Mouse (Mus musculus) heart, adult 9 months (tissue): ENCODE results near the gene Cbx8.
A peak's percentile ranks its signal among the peaks of the same experiment; 100 is the strongest.

Experiments used
- DNase-seq, 2 experiments: peaks; one replicate each; pipeline ENCODE4 v3.0.0; 2022; ENCODE audit warnings: low spot score in 2 of 2

The Cbx8 gene

GRCm38 (mm10) chr11:119040600-119041324 is at the start of gene Cbx8:
Gene Cbx8, minus strand, starts transcription at chr11:119040969.
- DNase-seq = peak; percentile 99

GRCm38 (mm10) chr11:119090076-119090960 is 49.5 kb upstream of the Cbx8 start:
- peak in 1 of 2 experiments; percentile 17 for DNase-seq

GRCm38 (mm10) chr11:119089235-119090075 is 48.7 kb upstream of the Cbx8 start:
- peak in 1 of 2 experiments; percentile 18 for DNase-seq

GRCm38 (mm10) chr11:119088391-119089234 is 47.8 kb upstream of the Cbx8 start:
- DNase-seq = peak in 1 of 2 experiments; percentile 36

DNA sequence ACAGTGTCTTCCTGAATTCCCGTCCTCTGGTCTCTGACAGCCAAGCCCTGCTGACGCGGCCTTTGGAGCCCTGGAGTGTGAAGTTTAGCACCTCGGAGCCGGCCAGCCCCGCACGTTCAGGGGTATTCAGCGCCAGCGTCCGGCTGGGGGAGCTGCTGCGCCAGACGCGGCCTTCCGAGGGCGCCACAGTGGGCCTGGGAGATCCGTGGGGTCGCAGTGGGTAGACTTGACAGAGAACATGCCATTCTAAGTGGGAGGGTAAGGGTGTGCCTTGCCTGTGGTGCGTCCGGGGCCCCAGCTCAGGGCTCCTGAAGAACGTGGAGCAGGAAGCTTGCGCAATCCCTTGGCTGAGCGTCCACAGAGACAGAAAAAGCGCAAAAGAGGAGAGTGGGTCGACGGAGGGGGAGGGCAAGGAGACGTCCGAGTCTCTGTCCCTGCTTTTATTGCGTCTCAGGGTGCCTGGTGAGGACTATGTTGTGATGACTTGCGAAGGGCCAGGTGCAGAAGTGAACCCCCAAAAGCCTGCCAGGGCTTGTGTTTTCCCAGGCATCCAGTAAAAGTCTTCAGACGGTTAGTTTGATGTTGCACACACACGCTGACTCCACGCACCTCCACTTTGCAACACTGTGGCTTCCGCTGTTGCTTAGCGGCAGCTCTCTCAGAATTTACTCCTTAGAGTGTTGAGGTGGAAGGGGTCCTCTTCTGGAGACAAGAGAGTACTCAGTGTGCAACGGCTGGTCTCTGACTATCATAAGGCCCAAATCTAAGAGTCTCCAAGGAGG is 46.7 kb upstream of the Cbx8 start:
- peak; percentile 52 to 71 for DNase-seq

- DNase-seq = peak; percentile 88 to 89
These were observed 45.6 kb upstream of the Cbx8 start, which contains the start of gene Cbx4 for GRCm38 (mm10) chr11:119086144-119086971. Gene Cbx4, minus strand, starts transcription at chr11:119086221.

DNA sequence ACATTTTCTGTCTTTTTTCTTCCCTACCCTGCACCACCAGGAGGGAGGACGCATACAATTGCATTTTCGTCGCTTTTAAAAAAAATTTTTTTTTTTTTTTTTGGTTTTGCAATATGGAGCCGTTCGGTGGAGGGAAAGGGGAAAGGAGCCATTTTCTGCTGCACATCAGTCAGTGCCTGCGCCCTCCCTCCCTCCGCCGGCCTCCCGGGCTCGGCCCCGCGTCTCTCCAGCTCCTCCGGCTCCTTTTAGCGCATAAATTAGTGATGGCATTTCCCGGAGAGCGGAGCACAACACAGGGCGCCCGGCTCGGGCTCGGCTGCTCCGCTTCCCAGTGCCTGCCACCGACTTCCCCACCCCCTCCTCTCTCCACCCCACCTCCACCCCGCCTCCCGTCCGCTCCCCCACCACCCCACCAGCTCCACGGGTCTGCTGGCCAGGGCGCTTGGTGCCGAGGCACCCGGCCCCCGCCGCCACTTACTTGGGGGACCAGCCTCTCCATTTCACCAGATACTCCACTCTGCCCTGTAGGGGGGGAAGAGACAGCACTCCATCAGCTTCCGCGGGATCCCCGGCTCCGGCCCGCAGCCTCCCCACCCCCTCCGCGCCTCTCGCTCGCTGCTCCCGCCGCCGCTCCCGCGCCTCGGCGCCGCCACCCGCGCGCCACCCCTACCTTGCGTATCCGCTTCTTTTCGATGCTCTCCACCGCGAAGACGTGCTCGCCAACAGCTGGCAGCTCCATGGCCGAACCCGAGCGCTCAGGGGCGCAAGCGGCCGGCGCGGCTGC is 44.7 kb upstream of the Cbx8 start:
- peak; percentile 76 to 78 for DNase-seq

DNA sequence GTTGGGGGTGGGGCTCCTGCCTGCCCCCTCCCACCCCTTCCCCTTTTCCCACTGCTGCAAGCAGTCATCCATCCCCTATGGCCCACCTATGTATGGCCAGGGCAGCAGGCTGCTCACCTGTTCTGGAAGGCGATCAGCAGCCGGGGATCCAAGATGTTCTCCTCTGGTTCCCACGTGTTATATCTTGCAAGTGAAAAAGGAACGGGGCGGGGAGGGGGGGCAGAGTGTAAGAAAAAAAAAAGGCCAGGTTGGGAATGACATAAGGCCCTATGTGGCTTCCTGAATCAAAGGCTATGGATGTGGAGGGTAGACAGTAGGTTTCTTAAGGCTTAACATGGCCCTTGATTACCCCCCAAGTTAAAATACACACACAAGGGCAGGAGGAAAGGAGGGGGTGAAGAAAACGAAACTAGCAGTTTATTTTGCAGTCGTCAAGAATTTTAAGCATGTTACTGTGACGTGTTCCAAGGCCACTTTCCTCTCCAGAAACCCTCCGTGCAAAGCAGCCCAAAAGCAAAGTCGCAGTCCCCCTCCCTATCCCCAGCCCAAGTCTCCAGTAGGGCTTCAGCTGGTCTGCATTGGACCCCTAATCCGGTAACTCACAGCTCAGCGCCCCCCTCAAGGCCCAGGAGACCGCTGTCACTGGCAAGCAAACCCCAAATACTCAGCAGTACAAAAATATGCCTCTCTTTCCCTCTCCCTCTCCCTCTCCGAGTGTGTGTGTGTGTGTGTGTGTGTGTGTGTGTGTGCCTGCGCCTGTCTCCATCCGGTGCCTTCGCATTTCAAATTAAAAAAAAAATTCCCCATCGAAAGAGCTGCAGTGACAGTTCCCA is 43.9 kb upstream of the Cbx8 start:
- peak; percentile 49 to 53 for DNase-seq

- DNase-seq = peak in 1 of 2 experiments; percentile 46
These were observed 43.1 kb upstream of the Cbx8 start for GRCm38 (mm10) chr11:119083724-119084445.

GRCm38 (mm10) chr11:119082638-119083599 is 42.1 kb upstream of the Cbx8 start:
- DNase-seq = no peak

DNA sequence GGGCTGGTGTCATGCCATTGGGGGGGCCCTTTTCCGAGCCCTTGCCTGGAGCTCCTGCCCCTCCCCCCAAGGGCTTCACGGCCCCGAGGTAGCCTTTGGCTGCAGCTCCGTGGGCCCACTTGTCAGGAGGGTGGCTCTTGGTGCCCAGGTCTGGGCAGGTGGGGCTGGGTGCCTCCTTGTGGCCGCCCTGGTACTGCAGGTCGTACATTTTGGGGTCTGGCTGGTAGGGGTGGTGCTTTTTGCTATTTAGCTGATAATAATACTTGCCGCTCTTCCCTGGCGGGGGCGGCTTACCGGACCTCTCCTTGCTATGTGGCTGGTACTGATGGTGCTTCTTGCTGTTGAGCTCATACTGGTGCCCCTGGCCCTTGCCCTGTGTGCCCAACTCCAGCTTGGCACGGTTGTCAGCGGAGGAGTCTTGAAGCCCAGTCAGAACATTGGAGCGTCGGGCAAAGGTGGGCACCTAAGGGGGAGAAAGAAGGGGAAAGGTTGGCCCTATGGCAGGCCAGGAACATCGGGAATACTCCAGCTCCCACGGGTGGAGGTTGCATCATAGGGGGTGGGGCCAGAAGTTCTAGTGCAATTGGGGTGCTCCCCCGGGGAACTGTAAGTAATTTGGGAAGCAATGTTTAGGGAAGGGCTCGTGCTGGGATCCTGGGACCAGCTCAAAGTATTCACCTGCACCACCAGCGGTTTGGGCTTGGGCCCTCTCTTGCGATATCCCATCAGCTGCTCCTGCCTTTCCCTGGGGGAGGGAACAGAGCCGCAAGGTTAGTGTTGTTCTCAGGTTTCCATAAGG is 41.3 kb upstream of the Cbx8 start:
- DNase-seq = peak in 1 of 2 experiments; percentile 24

- no peak for DNase-seq
These were observed 40.5 kb upstream of the Cbx8 start for GRCm38 (mm10) chr11:119081148-119081838.

GRCm38 (mm10) chr11:119080461-119081147 is 39.8 kb upstream of the Cbx8 start:
- no peak for DNase-seq
